In genomic region chr14:62307555-62307954, GRCm38 (mm10) we compare ENCODE assay signal across 16 mouse cellular contexts. TPM values are rescaled to one million over a fixed set of nuclear protein-coding genes. Genes with fewer than 3 reads are reported as not detected.
DNase-seq lines count a peak whose midpoint lies in the region; ATAC-seq and TF ChIP-seq lines count a peak whose summit lies in the region.
"Had no signal": no experiment of that assay in that cellular context is flagged by ENCODE, and none has a peak within 500 bp of the region (broad histone marks: within the 10 kb centered on the region; RNA-seq: fewer than 3 reads in every experiment).

No protein-coding gene starts in this region.

- H3K27ac ChIP-seq in forebrain, embryonic 13.5 days, result no peak overlapping the region
- H3K27ac ChIP-seq in forebrain, embryonic 12.5 days, result no peak overlapping the region
- no peak overlapping the region for H3K27ac ChIP-seq in limb, embryonic 15.5 days
- no peak overlapping the region for H3K27ac ChIP-seq in lung, postnatal 0 days (ENCODE audit: low read length)
- H3K27ac ChIP-seq: liver, embryonic 14.5 days; midbrain, embryonic 15.5 days had no signal

- H3K4me2 ChIP-seq in forebrain, embryonic 13.5 days, result no peak overlapping the region
- H3K4me2 ChIP-seq in forebrain, embryonic 12.5 days, result no peak overlapping the region
- no peak overlapping the region for H3K4me2 ChIP-seq in limb, embryonic 15.5 days
- H3K4me2 ChIP-seq in lung, postnatal 0 days (replicated peaks; ENCODE audit: low read depth, low read length), result no peak overlapping the region
- H3K4me2 ChIP-seq: midbrain, embryonic 15.5 days had no signal

- TF ChIP-seq EP300 in lung, postnatal 0 days (IDR thresholded peaks at IDR 0.05), result no peak

- no peak for TF ChIP-seq CTCF in lung, postnatal 0 days (IDR thresholded peaks at IDR 0.05)

- 96% methylated on average over 1 of the region's 1 CpGs for WGBS in forebrain, embryonic 13.5 days
- 86% methylated on average over 1 of the region's 1 CpGs for WGBS in forebrain, embryonic 12.5 days
- WGBS in limb, embryonic 15.5 days, result 58% methylated on average over 1 of the region's 1 CpGs
- 83% methylated on average over 1 of the region's 1 CpGs for WGBS in lung, postnatal 0 days

- peak; percentile 24; the same call in 1 of the 2 replicates for ATAC-seq in forebrain, embryonic 13.5 days
- no peak for ATAC-seq in forebrain, embryonic 12.5 days (ENCODE audit: low FRiP score)
- ATAC-seq in limb, embryonic 15.5 days (ENCODE audit: insufficient number of reproducible peaks, low FRiP score, low TSS enrichment, low read depth), result peak; percentile 35; the same call in 1 of the 2 replicates
- ATAC-seq in lung, postnatal 0 days, result no peak
- ATAC-seq: midbrain, embryonic 15.5 days had no signal

- H3K9me3 ChIP-seq in forebrain, embryonic 13.5 days (replicated peaks), result no peaks in the 10 kb centered on the region
- no peaks in the 10 kb centered on the region for H3K9me3 ChIP-seq in forebrain, embryonic 12.5 days
- H3K9me3 ChIP-seq in limb, embryonic 15.5 days, result no peaks in the 10 kb centered on the region
- no peaks in the 10 kb centered on the region for H3K9me3 ChIP-seq in lung, postnatal 0 days (ENCODE audit: low read length)
- H3K9me3 ChIP-seq: midbrain, embryonic 15.5 days had no signal

- H3K4me3 ChIP-seq in forebrain, embryonic 13.5 days, result no peak overlapping the region
- no peak overlapping the region for H3K4me3 ChIP-seq in forebrain, embryonic 12.5 days (replicated peaks)
- H3K4me3 ChIP-seq in limb, embryonic 15.5 days, result no peak overlapping the region
- no peak overlapping the region for H3K4me3 ChIP-seq in lung, postnatal 0 days (ENCODE audit: low read depth, low read length)
- H3K4me3 ChIP-seq: midbrain, embryonic 15.5 days had no signal

- DNase-seq in layer of hippocampus, postnatal 10 days (ENCODE audit: low spot score in 2 of 2), result peak; percentile 35 to 47
- DNase-seq in layer of hippocampus, adult 11-12 months (ENCODE audit: low spot score), result no peak
- peak; percentile 30 for DNase-seq in ovary, adult 18-20 months (ENCODE audit: low spot score)
- no peak for DNase-seq in ovary, postnatal 14 days (ENCODE audit: low spot score)
- DNase-seq in lung, postnatal 0 days (ENCODE audit: low spot score), result no peak
- DNase-seq: adrenal gland, adult 2 months; cerebellum, adult 11 months; kidney, adult 2 months; kidney, postnatal 25 days; thymus, postnatal 14 days had no signal

- no peaks in the 10 kb centered on the region for H3K36me3 ChIP-seq in forebrain, embryonic 13.5 days (ENCODE audit: poor library complexity, severe bottlenecking)
- no peaks in the 10 kb centered on the region for H3K36me3 ChIP-seq in forebrain, embryonic 12.5 days (replicated peaks)
- H3K36me3 ChIP-seq in limb, embryonic 15.5 days, result no peaks in the 10 kb centered on the region
- no peaks in the 10 kb centered on the region for H3K36me3 ChIP-seq in lung, postnatal 0 days (ENCODE audit: insufficient read depth, low read length)
- H3K36me3 ChIP-seq: midbrain, embryonic 15.5 days had no signal

- no peak overlapping the region for H3K9ac ChIP-seq in forebrain, embryonic 13.5 days
- H3K9ac ChIP-seq in forebrain, embryonic 12.5 days, result no peak overlapping the region
- no peak overlapping the region for H3K9ac ChIP-seq in limb, embryonic 15.5 days
- no peak overlapping the region for H3K9ac ChIP-seq in lung, postnatal 0 days (replicated peaks; ENCODE audit: low read depth)
- H3K9ac ChIP-seq: liver, embryonic 14.5 days; midbrain, embryonic 15.5 days had no signal

- peaks cover 29% of the 10 kb centered on the region for H3K4me1 ChIP-seq in forebrain, embryonic 13.5 days
- H3K4me1 ChIP-seq in forebrain, embryonic 12.5 days, result 0 out of 2 replicates have a peak, but pooled peaks cover 8% of the 10 kb centered on the region
- H3K4me1 ChIP-seq in limb, embryonic 15.5 days, result peaks cover 6% of the 10 kb centered on the region; the same call in 1 of the 2 replicates
- H3K4me1 ChIP-seq in lung, postnatal 0 days (ENCODE audit: insufficient read depth, low read depth, low read length), result no peaks in the 10 kb centered on the region
- H3K4me1 ChIP-seq: midbrain, embryonic 15.5 days had no signal

- H3K27me3 ChIP-seq in forebrain, embryonic 13.5 days, result no peaks in the 10 kb centered on the region
- no peaks in the 10 kb centered on the region for H3K27me3 ChIP-seq in forebrain, embryonic 12.5 days
- H3K27me3 ChIP-seq in limb, embryonic 15.5 days, result no peaks in the 10 kb centered on the region
- H3K27me3 ChIP-seq in lung, postnatal 0 days (replicated peaks; ENCODE audit: insufficient read depth, low read length), result no peaks in the 10 kb centered on the region
- H3K27me3 ChIP-seq: midbrain, embryonic 15.5 days had no signal

RNA-seq across cellular contexts. Expression of gene Dleu7, which starts 14.7 kb away (rescaled TPM):
- 17.4 and 20.4 TPM in 2 replicates for polyA plus RNA-seq in forebrain, embryonic 13.5 days (2015; fragmentation: Nextera tagmentation; extraction: Ambion mirVana)
- 9.1 and 10.2 TPM in 2 replicates for polyA plus RNA-seq in forebrain, embryonic 12.5 days (2016; fragmentation: Nextera tagmentation; extraction: Ambion mirVana)
- total RNA-seq in layer of hippocampus, postnatal 10 days (2021), result 1 to 10 TPM; 8.1 to 9.8 TPM
- polyA plus RNA-seq in limb, embryonic 15.5 days (2015; fragmentation: Nextera tagmentation; extraction: Ambion mirVana), result 0.88 and 1.2 TPM in 2 replicates
- polyA plus RNA-seq in lung, postnatal 0 days (2015; fragmentation: Nextera tagmentation; extraction: Ambion mirVana), result 0.27 and 0.38 TPM in 2 replicates
- total RNA-seq: gastrocnemius, adult 8-10 months had no signal
- polyA plus RNA-seq: adrenal gland, adult 2 months had no signal

RNA-seq across cellular contexts. Expression of gene Rnaseh2b, which starts 15.2 kb away (rescaled TPM):
- polyA plus RNA-seq in forebrain, embryonic 13.5 days (2015; fragmentation: Nextera tagmentation; extraction: Ambion mirVana), result 80.0 and 102 TPM in 2 replicates
- 78.8 and 80.8 TPM in 2 replicates for polyA plus RNA-seq in forebrain, embryonic 12.5 days (2016; fragmentation: Nextera tagmentation; extraction: Ambion mirVana)
- 10 to 100 TPM; 18.7 to 19.0 TPM for total RNA-seq in layer of hippocampus, postnatal 10 days (2021)
- polyA plus RNA-seq in limb, embryonic 15.5 days (2015; fragmentation: Nextera tagmentation; extraction: Ambion mirVana), result 42.2 and 46.3 TPM in 2 replicates
- 27.5 and 27.8 TPM in 2 replicates for polyA plus RNA-seq in lung, postnatal 0 days (2015; fragmentation: Nextera tagmentation; extraction: Ambion mirVana)

Comparison
In these comparisons a context has a peak if more than half of its experiments do, and no peak if none do; other contexts are left out.
1. ATAC-seq: peak in forebrain, embryonic 13.5 days (single experiment) and limb, embryonic 15.5 days (single experiment); none in forebrain, embryonic 12.5 days (single experiment) and lung, postnatal 0 days (single experiment).
2. DNase-seq: peak in layer of hippocampus, postnatal 10 days (2 of 2) and ovary, adult 18-20 months (single experiment); none in layer of hippocampus, adult 11-12 months (single experiment), ovary, postnatal 14 days (single experiment) and lung, postnatal 0 days (single experiment).